Mouse (Mus musculus) thymus, adult 2 months (tissue): ENCODE results near the gene Arid3c.

ENCODE experiments used
- CTCF ChIP-seq: fragments of 200-500 bp; IDR thresholded peaks from 2 replicates; pipeline ENCODE4 v1.5.1; 2012; ENCODE audit warnings: mild to moderate bottlenecking, control low read depth, low read length, moderate library complexity, borderline replicate concordance; ENCODE audit not compliant: control insufficient read depth, poor library complexity, insufficient read depth; ENCODE audit errors: extremely low read depth
- POLR2A ChIP-seq: fragments of 200-500 bp; IDR thresholded peaks from 2 replicates; pipeline ENCODE4 v1.6.1; 2012; ENCODE audit warnings: mild to moderate bottlenecking, low read length, control low read depth, moderate library complexity; ENCODE audit not compliant: control insufficient read depth, poor library complexity, insufficient read depth; ENCODE audit errors: extremely low read depth

GRCm38 (mm10) chr4:41679291-41679690 lies 51.7 kb downstream of the Arid3c start:
- TF ChIP-seq POLR2A (no peak), CTCF (no peak)
